Mouse (Mus musculus) liver, postnatal 0 days (tissue): Measurements from ENCODE around the gene Smim20.

Experiments
- CTCF ChIP-seq: sonication (generic); IDR thresholded peaks from 2 replicates; pipeline ENCODE4 v1.5.1; 2016; ENCODE audit warnings: antibody characterized with exemption, low read depth
- EP300 ChIP-seq: IDR thresholded peaks from 2 replicates; pipeline ENCODE4 v1.6.1; 2016; ENCODE audit warnings: antibody characterized with exemption, low read depth, mild to moderate bottlenecking

DNA sequence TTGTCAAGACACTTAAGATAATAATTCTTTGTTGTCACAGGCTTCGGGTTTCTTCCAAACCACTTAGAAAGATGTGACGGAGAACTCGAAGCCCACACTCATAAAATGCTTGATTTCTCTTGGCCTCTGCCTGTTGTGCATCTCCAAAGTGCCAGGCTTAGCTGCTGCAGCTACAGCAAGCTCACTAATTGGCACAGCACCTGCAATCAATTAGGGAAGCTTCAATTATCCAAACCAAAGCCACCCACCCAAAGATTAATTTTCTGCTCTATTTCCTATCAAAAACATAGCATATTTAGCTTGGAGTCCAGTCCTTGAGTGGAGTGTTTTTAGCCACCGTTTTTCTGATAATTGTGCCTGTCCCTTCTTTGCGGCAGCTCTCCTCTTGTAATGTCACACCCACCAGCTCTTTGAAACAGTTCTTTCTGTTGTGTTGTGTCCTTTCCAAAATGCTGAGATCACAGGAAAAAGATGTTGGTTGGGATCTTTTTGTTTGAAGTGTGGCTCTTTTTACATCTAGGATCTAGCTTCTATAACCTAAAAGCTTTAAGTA is 9.7 kb downstream of the Smim20 start:
- TF ChIP-seq CTCF: no peak
- TF ChIP-seq EP300: no peak
